Mouse (Mus musculus): ENCODE data around the gene Pitpnc1. TPM values are rescaled to one million over a fixed set of nuclear protein-coding genes. Genes with fewer than 3 reads are reported as not detected.
A peak's percentile ranks its signal among the peaks of the same experiment; 100 is the strongest.
"Not testable (repeated sequence)": the region's sequence is repeated elsewhere in the genome, so short reads cannot be mapped to it uniquely, and the experiment has no call there.

Pitpnc1 gene
- total RNA-seq (2022): 10 to 100 TPM; 54.3 to 72.7 (median 61.5) TPM

DNA sequence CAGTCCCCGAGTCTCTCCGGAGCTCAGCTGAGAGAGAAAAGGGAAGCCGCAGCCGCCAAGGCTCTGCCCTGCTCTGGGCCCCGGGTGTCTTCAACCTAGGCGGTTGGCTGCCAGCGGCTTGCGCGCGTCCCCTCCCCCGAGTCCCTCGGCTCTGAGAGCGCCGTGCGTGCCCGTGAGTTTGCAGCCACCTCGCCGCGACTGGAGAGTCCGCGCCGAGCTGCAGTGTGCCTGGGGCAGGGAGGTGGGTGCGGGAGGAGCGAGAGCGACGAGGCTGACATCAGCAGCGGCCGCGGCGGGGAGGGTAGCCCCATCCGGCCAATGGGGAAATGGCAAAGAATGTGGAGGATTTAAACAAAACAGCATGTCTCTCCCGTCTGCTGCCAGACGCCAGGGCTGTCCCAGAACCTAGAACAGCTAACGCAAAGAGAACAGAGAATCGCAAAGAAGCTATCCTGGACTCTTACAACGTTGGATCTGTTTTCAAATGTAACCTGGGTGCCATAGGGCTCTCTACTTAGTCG lies at the start of gene Pitpnc1:
TSS of gene Pitpnc1 (minus strand) at position 179 of the 521 bp plus-strand sequence.
- DNase-seq (ENCODE audit: low spot score in 2 of 2): peak; percentile 52 to 61

DNA sequence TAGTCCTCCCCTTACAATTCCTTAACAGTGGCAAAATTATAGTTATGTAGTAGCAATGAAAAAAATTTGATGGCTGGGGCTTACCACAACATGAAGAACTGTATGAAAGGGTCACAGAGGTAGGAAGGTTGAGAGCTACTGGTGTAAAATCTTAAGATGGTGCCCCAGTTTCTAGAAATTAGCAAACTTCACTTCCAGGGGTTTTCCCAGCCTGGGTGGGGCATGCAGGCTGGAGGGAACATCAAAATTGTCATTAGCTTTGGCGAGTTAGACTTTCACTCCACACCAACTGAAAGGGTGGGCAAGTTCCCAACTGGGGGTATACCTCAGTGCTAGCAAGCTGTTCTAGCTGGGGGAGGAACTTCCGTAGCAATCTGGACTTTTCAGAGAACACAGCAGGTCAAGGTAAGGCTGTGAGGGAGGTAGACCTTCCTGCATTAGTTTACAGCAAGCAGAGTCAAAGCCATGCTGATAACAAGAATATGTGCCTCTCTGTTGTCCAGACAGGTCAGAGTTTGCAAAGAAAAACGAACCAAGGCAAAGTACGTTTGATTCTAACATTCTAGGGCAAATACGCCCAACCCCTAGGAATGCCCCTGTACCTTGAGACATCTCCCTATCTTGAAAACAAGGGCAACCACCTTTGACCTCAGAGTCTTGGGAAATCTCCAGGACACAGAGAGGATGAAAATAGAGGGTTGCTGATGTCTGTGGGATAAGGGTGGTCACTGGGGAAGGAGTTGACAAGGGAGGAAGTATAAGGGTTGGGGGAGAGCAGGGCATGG lies 48.3 kb upstream of the Pitpnc1 start:
- DNase-seq (ENCODE audit: low spot score in 2 of 2): no peak

- DNase-seq (ENCODE audit: low spot score in 2 of 2): no peak
Measured at GRCm38 (mm10) chr11:107516387-107516786, 45.9 kb upstream of the Pitpnc1 start.

DNA sequence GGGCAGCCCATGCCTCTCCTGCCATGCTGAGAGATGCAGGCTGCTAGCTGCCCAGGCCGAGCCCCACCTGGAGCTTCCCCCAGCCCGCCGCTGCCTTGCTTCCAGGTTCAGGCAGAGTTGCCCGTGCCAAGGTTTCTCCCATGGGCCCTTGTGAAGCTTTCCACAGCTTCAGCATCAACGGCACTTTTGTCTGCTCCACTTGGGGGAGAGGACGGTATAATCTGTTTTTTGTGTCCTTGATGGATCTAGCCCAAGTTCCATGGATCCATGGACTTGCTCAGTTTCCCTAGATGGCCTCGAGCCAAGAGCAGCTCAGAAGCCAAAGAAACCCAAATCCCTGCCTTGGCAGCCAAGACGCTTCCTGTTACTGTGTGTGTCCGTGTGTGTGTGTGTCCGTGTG lies 42.5 kb upstream of the Pitpnc1 start:
- DNase-seq (ENCODE audit: low spot score in 2 of 2): no peak

DNA sequence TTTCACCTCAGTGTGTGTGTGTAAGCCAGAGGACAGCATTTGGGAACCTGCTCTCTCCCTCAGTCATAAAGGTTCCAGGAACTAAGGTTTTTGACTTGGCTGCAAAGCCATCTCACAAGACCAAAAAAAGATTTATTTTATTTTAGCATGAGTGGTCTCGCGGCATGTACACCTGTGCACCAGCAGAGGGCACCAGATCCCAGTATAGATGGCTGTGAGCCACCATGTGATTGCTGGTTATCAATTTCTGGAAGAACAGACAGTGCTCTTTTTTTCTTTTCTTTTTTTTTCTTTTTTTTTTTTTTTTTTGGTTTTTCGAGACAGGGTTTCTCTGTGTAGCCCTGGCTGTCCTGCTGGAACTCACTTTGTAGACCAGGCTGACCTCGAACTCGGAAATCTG lies 41.5 kb upstream of the Pitpnc1 start:
- peak in 1 of 2 experiments; percentile 8 for DNase-seq (ENCODE audit: low spot score in 2 of 2)

DNA sequence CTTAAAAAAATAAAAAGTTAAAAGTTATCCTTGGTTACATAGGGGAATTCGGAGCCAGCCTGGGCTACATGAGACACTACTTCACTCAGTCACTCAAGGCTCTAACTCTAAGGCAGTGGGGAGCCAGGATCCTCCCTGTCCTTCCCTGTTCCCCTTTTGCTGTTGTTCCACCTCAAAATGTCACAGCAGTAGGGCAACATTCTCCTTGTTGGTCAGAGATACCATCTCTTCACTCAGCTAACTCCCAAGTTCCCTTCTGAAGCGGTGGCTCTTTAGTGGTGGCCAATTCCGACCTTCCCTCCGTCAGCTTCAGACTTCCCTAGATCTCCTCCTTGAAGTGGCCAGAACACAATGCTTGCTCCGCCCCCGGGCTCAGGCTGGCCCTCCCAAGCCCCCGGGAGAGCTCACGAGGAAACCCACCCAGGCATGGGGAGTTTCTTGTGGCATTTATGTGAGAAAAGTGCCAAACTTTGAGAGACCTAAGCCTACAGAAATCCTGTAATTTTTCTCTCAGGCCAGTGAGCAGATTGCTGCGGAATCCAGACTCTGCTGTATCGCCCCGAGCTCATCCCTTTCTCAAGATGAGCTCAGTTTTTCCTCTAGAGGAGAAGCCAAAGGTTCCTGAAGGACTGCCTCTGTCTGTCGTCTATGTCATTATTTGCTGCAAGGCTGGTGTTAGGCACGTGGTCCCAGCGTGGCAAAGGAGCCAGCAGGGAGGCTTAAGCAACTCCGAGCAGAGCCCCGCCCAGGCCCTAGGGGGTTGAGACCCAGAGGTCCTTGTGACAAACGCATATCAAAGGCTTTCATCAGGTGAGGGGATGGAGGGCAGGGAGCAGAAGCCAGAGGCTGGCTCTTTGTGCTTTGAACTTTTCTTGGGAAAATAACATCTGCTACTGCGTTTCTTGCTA lies 40.1 kb upstream of the Pitpnc1 start:
- peak; percentile 11 to 21 for DNase-seq (ENCODE audit: low spot score in 2 of 2)

DNA sequence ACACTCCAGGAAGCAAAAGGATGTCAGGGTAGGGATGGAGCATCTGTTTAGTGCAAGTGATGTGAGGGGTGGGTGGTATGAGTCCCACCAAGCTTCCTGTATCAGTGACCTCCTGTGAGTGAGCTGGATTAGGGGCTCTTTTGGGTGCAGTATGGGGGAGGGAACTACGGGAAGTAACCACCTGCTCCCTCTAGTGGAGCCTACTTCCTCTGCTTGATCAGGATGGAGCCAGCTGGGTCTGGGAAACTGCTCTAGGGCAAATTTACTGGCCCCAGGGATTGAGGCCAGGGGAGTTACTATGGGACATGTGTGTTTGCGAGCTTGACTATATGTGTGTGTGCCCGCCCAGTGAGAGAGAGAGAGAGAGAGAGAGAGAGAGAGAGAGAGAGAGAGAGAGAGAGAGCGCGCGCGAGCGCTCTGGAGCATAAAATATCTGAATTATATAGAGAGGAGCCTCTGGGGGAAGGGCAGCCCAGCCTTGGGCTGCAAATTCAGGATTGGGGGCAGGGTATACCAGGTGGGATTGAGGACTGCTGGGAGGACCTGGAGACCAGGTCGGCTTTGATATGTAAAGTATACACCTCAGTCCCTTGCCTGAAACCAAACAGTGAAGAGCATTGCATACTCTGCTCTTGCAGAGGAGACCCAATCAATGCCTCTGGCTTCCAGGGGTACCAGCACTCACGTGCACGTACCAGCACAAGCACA lies 39.3 kb upstream of the Pitpnc1 start:
- DNase-seq (ENCODE audit: low spot score in 2 of 2): no peak

- no peak for DNase-seq (ENCODE audit: low spot score in 2 of 2)
Measured at GRCm38 (mm10) chr11:107506260-107506659, 35.8 kb upstream of the Pitpnc1 start.

DNA sequence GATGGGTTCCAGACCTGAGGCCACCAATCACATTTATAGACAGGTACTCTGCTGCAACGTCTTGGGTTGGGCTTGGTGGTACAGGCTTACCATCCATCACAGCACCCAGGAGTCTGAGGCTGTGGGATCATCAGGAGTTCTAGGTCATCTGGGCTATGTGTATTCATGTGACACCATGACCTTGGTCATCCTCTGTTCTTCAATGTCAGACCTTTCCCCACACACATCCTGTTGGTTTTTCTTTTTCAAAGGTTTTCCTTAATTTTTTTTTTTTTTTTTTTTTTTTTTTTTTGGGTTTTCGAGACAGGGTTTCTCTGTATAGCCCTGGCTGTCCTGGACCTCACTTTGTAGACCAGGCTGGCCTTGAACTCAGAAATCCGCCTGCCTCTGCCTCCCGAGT lies 33.9 kb upstream of the Pitpnc1 start:
- not testable (repeated sequence) for DNase-seq (ENCODE audit: low spot score in 2 of 2)

DNA sequence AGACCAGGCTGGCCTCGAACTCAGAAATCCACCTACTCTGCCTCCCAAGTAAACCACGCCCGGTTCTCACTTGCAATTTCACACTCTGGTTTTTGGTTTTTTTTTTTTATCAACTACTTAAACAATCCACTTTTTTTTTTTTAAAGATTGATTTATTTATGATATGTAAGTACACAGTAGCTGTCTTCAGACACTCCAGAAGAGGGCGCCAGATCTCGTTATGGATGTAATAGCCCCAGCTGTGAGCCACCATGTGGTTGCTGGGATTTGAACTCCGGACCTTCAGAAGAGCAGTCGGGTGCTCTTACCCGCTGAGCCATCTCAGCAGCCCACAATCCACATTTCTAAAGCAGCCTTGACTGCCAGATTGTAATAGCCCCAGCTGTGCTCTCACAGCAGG lies 32.3 kb upstream of the Pitpnc1 start:
- DNase-seq (ENCODE audit: low spot score in 2 of 2): no peak

DNA sequence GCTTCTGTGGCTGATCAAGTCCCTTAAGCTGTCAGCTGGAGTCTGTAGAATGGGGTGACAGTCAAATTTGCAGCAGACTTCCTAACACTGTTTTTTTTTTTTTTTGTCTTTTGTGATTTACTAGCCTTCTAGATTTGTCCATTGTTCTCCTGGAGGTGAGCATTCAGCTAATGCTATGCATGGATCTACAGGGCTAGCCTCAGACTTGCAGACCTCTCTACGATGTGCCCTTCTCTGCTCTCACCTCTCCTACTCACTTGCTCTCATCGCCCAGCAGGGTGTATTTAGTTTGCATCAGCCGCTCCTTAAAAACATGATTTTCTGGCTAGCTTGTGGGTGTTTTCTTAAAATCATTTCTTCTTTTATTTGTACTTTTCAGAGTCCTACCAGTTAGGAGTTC lies 13.8 kb upstream of the Pitpnc1 start:
- no peak for DNase-seq (ENCODE audit: low spot score in 2 of 2)

GRCm38 (mm10) chr11:107479862-107480203 lies 9.3 kb upstream of the Pitpnc1 start:
- no peak for DNase-seq (ENCODE audit: low spot score in 2 of 2)

DNA sequence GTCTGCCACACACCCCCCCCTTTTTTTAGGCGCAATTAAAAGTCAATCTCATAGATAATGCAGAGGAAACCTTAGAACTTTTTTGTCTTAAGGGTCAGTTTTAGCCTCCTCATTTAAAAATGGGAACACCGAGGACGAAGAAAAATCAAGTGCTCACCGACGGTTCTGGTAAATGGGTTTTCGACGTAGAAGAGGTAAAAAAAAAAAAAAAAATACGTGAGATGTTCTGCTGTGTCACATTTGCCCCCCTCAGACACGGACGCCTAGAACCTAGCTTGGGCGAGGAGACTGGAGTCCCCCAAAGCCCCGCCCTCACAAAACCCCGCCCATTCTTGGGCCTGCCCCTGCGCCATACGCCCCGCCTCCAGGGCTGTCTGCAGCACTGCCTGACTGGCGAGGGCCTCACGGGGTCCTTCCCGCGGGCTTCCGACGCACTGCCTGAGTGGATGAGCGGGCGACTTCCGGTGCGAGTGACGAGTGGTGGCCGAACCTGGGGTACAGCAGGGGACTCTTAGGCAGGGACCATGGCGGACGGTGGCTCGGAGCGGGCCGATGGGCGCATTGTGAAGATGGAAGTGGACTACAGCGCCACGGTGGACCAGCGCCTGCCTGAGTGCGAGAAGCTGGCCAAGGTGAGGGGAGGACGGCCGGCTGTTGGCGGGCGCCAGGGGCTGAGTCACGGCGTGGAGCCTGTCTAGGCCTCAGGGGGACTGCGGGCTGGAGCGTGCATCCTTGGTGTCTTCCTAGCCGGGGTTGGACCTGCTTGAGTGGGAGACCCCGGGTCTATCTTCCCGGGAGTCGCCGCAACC lies 8.8 kb upstream of the Pitpnc1 start, which contains the start of gene Psmd12:
TSS of gene Psmd12 (plus strand) at position 432 of the 809 bp plus-strand sequence.
- peak; percentile 89 to 90 for DNase-seq (ENCODE audit: low spot score in 2 of 2)

- peak in 1 of 2 experiments; percentile 33 for DNase-seq (ENCODE audit: low spot score in 2 of 2)
Measured at GRCm38 (mm10) chr11:107473137-107473820, 2.8 kb upstream of the Pitpnc1 start.

- DNase-seq (ENCODE audit: low spot score in 2 of 2): no peak
Measured at GRCm38 (mm10) chr11:107472304-107472703, 1.8 kb upstream of the Pitpnc1 start.

GRCm38 (mm10) chr11:107471071-107471720 lies 697 bp upstream of the Pitpnc1 start:
- DNase-seq (ENCODE audit: low spot score in 2 of 2): no peak

DNA sequence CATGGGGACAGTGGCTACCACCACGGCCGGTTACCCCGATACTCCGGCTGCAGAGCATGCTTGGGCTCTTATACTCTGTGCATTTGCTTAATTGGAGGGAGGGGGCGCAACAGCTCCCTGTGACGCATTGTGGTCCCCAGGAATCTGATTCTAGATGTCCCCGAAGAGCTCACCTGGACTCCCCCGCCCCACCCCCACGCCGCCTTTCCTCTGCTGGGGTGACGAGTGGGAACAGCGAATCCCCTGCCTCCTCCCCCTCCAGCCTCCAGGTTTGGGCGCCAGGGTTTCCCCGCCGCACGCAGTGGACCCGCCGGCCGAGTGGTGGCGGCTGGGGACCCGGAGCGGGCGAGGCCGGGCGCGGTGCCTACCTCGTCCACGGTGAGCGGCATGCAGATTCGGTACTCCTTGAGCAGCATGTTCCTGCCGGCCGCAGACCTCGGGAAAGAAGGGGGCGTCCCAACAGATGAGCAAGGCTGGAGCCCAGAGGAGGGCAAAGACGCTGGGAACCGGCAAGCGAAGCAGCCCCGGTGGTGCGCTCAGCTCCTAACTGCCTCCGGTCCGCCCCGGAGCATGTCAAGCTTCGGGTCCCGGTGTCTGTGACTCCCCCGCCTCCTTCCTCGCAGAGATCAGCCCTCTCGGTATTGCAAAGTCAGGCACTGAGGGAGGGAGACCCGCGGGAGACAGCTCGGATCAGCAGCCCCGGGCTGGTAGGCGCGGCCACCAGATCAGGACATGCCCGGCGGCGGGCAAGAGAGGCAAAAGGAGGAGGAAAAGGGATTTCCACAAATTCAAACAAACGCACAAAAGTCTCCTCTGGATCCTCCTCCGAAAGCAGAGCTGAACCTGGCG lies 752 bp downstream of the Pitpnc1 start:
- peak; percentile 51 to 57 for DNase-seq (ENCODE audit: low spot score in 2 of 2)

DNA sequence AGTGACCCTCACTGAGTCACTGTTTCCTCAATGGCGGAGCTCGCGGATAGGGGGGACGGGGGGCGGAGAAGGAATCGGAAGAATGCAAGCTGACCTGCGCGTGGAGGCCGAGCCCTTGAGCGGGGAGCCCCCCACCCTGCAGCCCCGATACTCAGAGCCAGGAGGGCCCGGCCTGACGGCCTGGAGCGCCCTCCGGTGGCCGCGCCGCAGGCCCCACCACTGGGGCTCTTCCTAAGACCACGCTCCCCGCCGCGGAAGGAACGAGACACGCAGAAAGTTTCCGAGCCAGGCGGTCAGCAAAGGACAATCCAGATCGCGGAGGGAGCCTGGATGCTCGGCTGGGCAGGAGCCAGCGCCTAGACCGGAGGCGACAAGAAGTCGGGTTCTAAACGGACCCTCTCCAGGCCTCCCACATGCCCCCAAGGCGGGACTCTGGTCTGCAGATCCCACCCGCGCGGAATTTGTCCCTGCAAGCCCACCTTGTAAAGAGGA lies 1.4 kb downstream of the Pitpnc1 start:
- DNase-seq (ENCODE audit: low spot score in 2 of 2): peak; percentile 63 to 77

All from gastrocnemius, adult 8-10 months (tissue).